Mouse (Mus musculus) CH12.LX (cell line): ENCODE measurements around the gene Kif13a. TPM values are rescaled to one million over a fixed set of nuclear protein-coding genes. Genes with fewer than 3 reads are reported as not detected.
A peak's percentile ranks its signal among the peaks of the same experiment; 100 is the strongest.

Experiments used
- DNase-seq: peaks from one replicate; pipeline ENCODE4 v3.0.0-alpha.2; 2013; ENCODE audit errors: extremely low read depth
- H3K27ac ChIP-seq: 2 replicates; pipeline ENCODE4 v1.5.1; 2012; ENCODE audit warnings: low read depth, mild to moderate bottlenecking, control low read depth, moderate library complexity; ENCODE audit not compliant: insufficient read depth
- H3K27me3 ChIP-seq: replicated peaks from 2 replicates; pipeline ENCODE3; 2012; ENCODE audit warnings: inconsistent platforms
- H3K36me3 ChIP-seq, 2 experiments: replicated peaks in 1 of 2; 2 replicates each; pipeline versions ENCODE3 to v1.6.1; 2012; ENCODE audit warnings: inconsistent platforms in 1 of 2, low read length in 1 of 2, mild to moderate bottlenecking in 1 of 2, mixed read lengths in 1 of 2, moderate library complexity in 1 of 2; ENCODE audit not compliant: control insufficient read depth in 1 of 2, insufficient read depth in 1 of 2
- H3K4me1 ChIP-seq, 2 experiments: 2 replicates each; pipeline ENCODE4 v1.6.1; 2012; ENCODE audit warnings: inconsistent platforms in 1 of 2, moderate library complexity in 1 of 2; ENCODE audit not compliant: insufficient read depth in 2 of 2, control insufficient read depth in 1 of 2
- H3K4me2 ChIP-seq: 2 replicates; pipeline ENCODE4 v1.6.1; 2012; ENCODE audit warnings: low read depth, mild to moderate bottlenecking, control low read depth; ENCODE audit not compliant: poor library complexity, insufficient read depth, severe bottlenecking
- H3K4me3 ChIP-seq, 3 experiments: fragments of 150-350 bp in 1 of 3; sonication (generic) in 1 of 3; replicated peaks in 1 of 3; 2 replicates each; pipeline versions ENCODE3 to v1.5.1; 2011 to 2012; ENCODE audit warnings: low read depth in 2 of 3, low read length in 2 of 3, mild to moderate bottlenecking in 2 of 3, moderate library complexity in 2 of 3, control low read depth in 1 of 3, improper control_type of control experiment in 1 of 3, inconsistent platforms in 1 of 3, mixed read lengths in 1 of 3; ENCODE audit not compliant: poor library complexity in 1 of 3
- H3K79me2 ChIP-seq: replicated peaks from 2 replicates; pipeline ENCODE4 v1.6.1; 2012; ENCODE audit warnings: mild to moderate bottlenecking, moderate library complexity; ENCODE audit not compliant: control insufficient read depth, poor library complexity, insufficient read depth, severe bottlenecking; ENCODE audit errors: extremely low read depth
- H3K9ac ChIP-seq: 2 replicates; pipeline ENCODE4 v1.6.1; 2012; ENCODE audit warnings: low read depth, mild to moderate bottlenecking, control low read depth, moderate library complexity; ENCODE audit not compliant: insufficient read depth
- H3K9me3 ChIP-seq: replicated peaks from 2 replicates; pipeline ENCODE3; 2012; ENCODE audit warnings: low read length, inconsistent platforms, mixed read lengths
- BHLHE40 ChIP-seq: IDR thresholded peaks from 2 replicates; pipeline ENCODE4 v1.6.1; 2011; ENCODE audit warnings: mild to moderate bottlenecking, low read depth, low read length, improper control_type of control experiment
- CHD2 ChIP-seq: IDR thresholded peaks from 2 replicates; pipeline ENCODE4 v1.6.1; 2011; ENCODE audit warnings: low read length, improper control_type of control experiment
- CTCF ChIP-seq, 2 experiments: IDR thresholded peaks in 1 of 2; conservative IDR thresholded peaks in 1 of 2; 2 replicates each; pipeline ENCODE4 v1.5.1; 2011 to 2012; ENCODE audit warnings: low read depth in 2 of 2, low read length in 2 of 2, improper control_type of control experiment in 1 of 2, inconsistent platforms in 1 of 2, mild to moderate bottlenecking in 1 of 2, moderate library complexity in 1 of 2
- E2F4 ChIP-seq: IDR thresholded peaks from 2 replicates; pipeline ENCODE4 v1.6.1; 2011; ENCODE audit warnings: low read depth, low read length, improper control_type of control experiment; ENCODE audit not compliant: insufficient replicate concordance
- ELF1 ChIP-seq: IDR thresholded peaks from 2 replicates; pipeline ENCODE4 v1.6.1; 2014; ENCODE audit warnings: low read depth, mild to moderate bottlenecking, inconsistent platforms, low read length, improper control_type of control experiment
- EP300 ChIP-seq: IDR thresholded peaks from 2 replicates; pipeline ENCODE4 v1.6.1; 2011; ENCODE audit warnings: low read length, improper control_type of control experiment
- ETS1 ChIP-seq: conservative IDR thresholded peaks from 2 replicates; pipeline ENCODE4 v1.6.1; 2012; ENCODE audit warnings: low read depth, mild to moderate bottlenecking, inconsistent platforms, low read length, improper control_type of control experiment, moderate library complexity
- IRF4 ChIP-seq: IDR thresholded peaks from 2 replicates; pipeline ENCODE4 v1.6.1; 2014; ENCODE audit warnings: low read depth, mild to moderate bottlenecking, inconsistent platforms, low read length, improper control_type of control experiment
- JUND ChIP-seq: conservative IDR thresholded peaks from 2 replicates; pipeline ENCODE4 v1.6.1; 2011; ENCODE audit warnings: low read depth, low read length, improper control_type of control experiment
- KAT2A ChIP-seq: IDR thresholded peaks from 2 replicates; pipeline ENCODE4 v1.6.1; 2012; ENCODE audit warnings: low read length, improper control_type of control experiment, inconsistent platforms; ENCODE audit not compliant: insufficient replicate concordance
- MAFK ChIP-seq: IDR thresholded peaks from 2 replicates; pipeline ENCODE4 v1.6.1; 2011; ENCODE audit warnings: low read length, improper control_type of control experiment; ENCODE audit not compliant: insufficient replicate concordance
- MXI1 ChIP-seq: IDR thresholded peaks from 2 replicates; pipeline ENCODE4 v1.6.1; 2011; ENCODE audit warnings: mild to moderate bottlenecking, low read depth, low read length, improper control_type of control experiment
- NRF1 ChIP-seq: IDR thresholded peaks from 2 replicates; pipeline ENCODE4 v1.6.1; 2014; ENCODE audit warnings: low read depth, mild to moderate bottlenecking, inconsistent platforms, low read length, improper control_type of control experiment, moderate library complexity
- PAX5 ChIP-seq: IDR thresholded peaks from 2 replicates; pipeline ENCODE4 v1.6.1; 2012; ENCODE audit warnings: low read length, inconsistent platforms, mixed read lengths
- POLR2A ChIP-seq: IDR thresholded peaks from 2 replicates; pipeline ENCODE4 v1.6.1; 2011; ENCODE audit warnings: low read depth, mild to moderate bottlenecking, improper control_type of control experiment, low read length
- RAD21 ChIP-seq: IDR thresholded peaks from 2 replicates; pipeline ENCODE4 v1.6.1; 2011; ENCODE audit warnings: low read depth, mild to moderate bottlenecking, low read length, improper control_type of control experiment, moderate library complexity
- RCOR1 ChIP-seq: conservative IDR thresholded peaks from 2 replicates; pipeline ENCODE4 v1.6.1; 2012; ENCODE audit warnings: low read depth, mild to moderate bottlenecking, inconsistent platforms, low read length, improper control_type of control experiment
- SMC3 ChIP-seq: IDR thresholded peaks from 2 replicates; pipeline ENCODE4 v1.6.1; 2011; ENCODE audit warnings: low read depth, low read length, improper control_type of control experiment
- TBP ChIP-seq: conservative IDR thresholded peaks from 2 replicates; pipeline ENCODE4 v1.6.1; 2011; ENCODE audit warnings: low read depth, low read length, improper control_type of control experiment
- TCF12 ChIP-seq: IDR thresholded peaks from 2 replicates; pipeline ENCODE4 v1.6.1; 2014; ENCODE audit warnings: low read depth, mild to moderate bottlenecking, inconsistent platforms, low read length, improper control_type of control experiment
- ZMIZ1 ChIP-seq: IDR thresholded peaks from 2 replicates; pipeline ENCODE4 v1.6.1; 2012; ENCODE audit warnings: low read depth, mild to moderate bottlenecking, inconsistent platforms, low read length, improper control_type of control experiment
- dilution Hi-C: fragments of 300-500 bp; cut with MboI; formaldehyde crosslinking; loops from 2 replicates; pipeline ENCODE4 v1.14.3; 2020; ENCODE audit warnings: low sequenced_read_pairs; ENCODE audit not compliant: extremely low pct_unique_long_range_greater_than_20kb, extremely low pct_ligation_motif_present
- in situ Hi-C: fragments of 300-500 bp; cut with MboI; formaldehyde crosslinking; loops from 3 replicates; pipeline ENCODE4 v1.14.3; 2019; ENCODE audit warnings: low sequenced_read_pairs, low pct_ligation_motif_present, low pct_unique_long_range_greater_than_20kb, mixed read lengths
- polyA plus RNA-seq: library from polyadenylated mRNA; unstranded; fragments of >175 nt; gene quantifications from 2 replicates; pipeline ENCODE4 v1.2.1, GENCODE M21; 2012; ENCODE audit warnings: low read depth; ENCODE audit not compliant: insufficient read length
- total RNA-seq, 2 experiments: library from RNA; depleted of rRNA; stranded (reverse); fragments of 300-350 nt in 1 of 2; fragments of >200 nt in 1 of 2; gene quantifications; 2 replicates each; pipeline ENCODE4 v1.2.3; 2012 to 2014

Gene Kif13a
- total and polyA plus RNA-seq, 3 experiments: not detected

DNA sequence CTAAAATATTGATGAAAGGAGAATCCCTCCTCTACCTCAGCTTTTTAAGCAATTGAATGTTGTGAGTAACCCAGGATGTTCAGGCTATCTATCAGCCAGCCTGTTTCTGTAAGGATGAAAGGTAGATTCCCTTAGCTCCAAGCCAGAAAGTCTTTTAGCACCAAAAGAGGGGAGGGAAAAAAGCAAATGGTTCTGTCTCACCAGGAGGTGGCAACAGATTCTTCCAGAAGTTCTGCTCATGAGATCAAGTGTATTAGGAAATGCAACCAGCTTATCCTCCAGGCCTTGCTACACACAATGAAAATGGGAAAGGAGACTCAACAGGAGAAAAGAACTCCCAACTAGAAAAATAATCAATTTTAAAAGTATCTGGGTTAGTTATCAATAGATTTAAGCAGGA, 205.3 kb downstream of the Kif13a start:
- H3K9me3 ChIP-seq: no peaks in the 10 kb centered on the region
- H3K9ac ChIP-seq: peak overlapping the region; percentile 12
- in situ Hi-C loops (no loop called here), dilution Hi-C loops (no loop called here)
- H3K36me3 ChIP-seq: peaks cover 0 to 2% of the 10 kb centered on the region in 2 experiments
- H3K4me2 ChIP-seq: peak overlapping the region; percentile 56
- peaks cover 66% of the 10 kb centered on the region for H3K79me2 ChIP-seq
- TF ChIP-seq SMC3 (peak; percentile 16; the same call in 1 of the 2 replicates), EP300 (no peak), TCF12 (no peak), MAFK (no peak), RAD21 (peak; percentile 22), TBP (no peak), BHLHE40 (no peak), CTCF (conservative IDR thresholded peaks at IDR 0.05 in 1 of 2, IDR thresholded peaks at IDR 0.05 in 1 of 2; ENCODE audit: low read depth in 2 of 2, low read length in 2 of 2) (peak in 1 of 2 experiments; percentile 50; a peak in 2 of 4 replicates), NRF1 (no peak), PAX5 (no peak), ETS1 (no peak), ELF1 (no peak), POLR2A (no peak)
- no peaks in the 10 kb centered on the region for H3K27me3 ChIP-seq
- H3K27ac ChIP-seq: no peak overlapping the region
- H3K4me3 ChIP-seq: peak overlapping the region in 1 of 3 experiments; percentile 86
- peaks cover 2 to 34% of the 10 kb centered on the region in 2 experiments; a peak in 3 of 4 replicates for H3K4me1 ChIP-seq
- DNase-seq: no peak

DNA sequence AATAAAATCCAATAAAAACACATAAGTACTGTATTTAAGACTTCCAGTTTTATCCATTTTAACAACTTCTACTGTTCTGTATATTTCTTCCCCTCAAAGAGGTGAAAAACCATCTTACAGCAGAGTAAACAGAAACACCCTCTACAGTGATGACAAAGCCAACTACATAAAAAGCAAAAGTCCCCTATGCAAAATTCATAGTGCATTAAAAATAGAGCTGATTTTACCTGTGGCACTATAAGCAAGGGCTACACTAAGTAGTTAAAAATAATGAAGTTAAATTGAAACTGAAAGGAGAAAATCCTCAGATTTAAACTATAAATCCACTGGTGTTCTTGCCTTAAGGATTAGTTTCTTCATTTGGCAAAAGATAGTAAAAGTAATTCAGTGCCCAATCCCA, 208.7 kb downstream of the Kif13a start:
- Histone ChIP-seq H3K27ac (no peak overlapping the region; the same call in 1 of the 2 replicates), H3K9me3 (no peaks in the 10 kb centered on the region), H3K36me3 (peaks cover 0 to 12% of the 10 kb centered on the region in 2 experiments), H3K4me2 (peak overlapping the region; percentile 75; the same call in 1 of the 2 replicates), H3K4me1 (peaks cover 7 to 60% of the 10 kb centered on the region in 2 experiments; a peak in 3 of 4 replicates), H3K79me2 (peaks cover 79% of the 10 kb centered on the region), H3K9ac (peak overlapping the region; percentile 66; the same call in 1 of the 2 replicates), H3K4me3 (peak overlapping the region in 1 of 3 experiments; percentile 0), H3K27me3 (no peaks in the 10 kb centered on the region)
- dilution Hi-C loops (no loop called here), in situ Hi-C loops (no loop called here)
- no peak for DNase-seq
- TF ChIP-seq EP300 (no peak), KAT2A (no peak), RCOR1 (no peak), ZMIZ1 (no peak), JUND (no peak), E2F4 (no peak), IRF4 (no peak), MXI1 (no peak), CHD2 (no peak), ETS1 (no peak), CTCF (conservative IDR thresholded peaks at IDR 0.05 in 1 of 2, IDR thresholded peaks at IDR 0.05 in 1 of 2; ENCODE audit: low read depth in 2 of 2, low read length in 2 of 2) (no peak)
